Mouse (Mus musculus) lung, adult 2 months (tissue): Measurements from ENCODE around the gene Notum.
A peak's percentile ranks its signal among the peaks of the same experiment; 100 is the strongest.

Source experiments
- CTCF ChIP-seq: fragments of 200-500 bp; IDR thresholded peaks from 2 replicates; pipeline ENCODE4 v1.5.1; 2011; ENCODE audit warnings: mild to moderate bottlenecking, low read length, control low read depth; ENCODE audit not compliant: insufficient read depth
- POLR2A ChIP-seq: fragments of 200-500 bp; IDR thresholded peaks from 2 replicates; pipeline ENCODE4 v1.6.1; 2011; ENCODE audit warnings: low read depth, mild to moderate bottlenecking, control low read depth, low read length, borderline replicate concordance; ENCODE audit errors: extremely low read depth

GRCm38 (mm10) chr11:120679909-120680308, 18.9 kb upstream of the Notum start:
- peak; percentile 71 for TF ChIP-seq CTCF
- no peak for TF ChIP-seq POLR2A
